Mouse (Mus musculus) kidney, postnatal 14 days (tissue): ENCODE data around the gene Tjp2.
"Not testable (repeated sequence)": the region's sequence is repeated elsewhere in the genome, so short reads cannot be mapped to it uniquely, and the experiment has no call there.

Experiments
- DNase-seq: peaks from one replicate; pipeline ENCODE4 v3.0.0; 2022; ENCODE audit warnings: mixed read lengths

Tjp2 gene

DNA sequence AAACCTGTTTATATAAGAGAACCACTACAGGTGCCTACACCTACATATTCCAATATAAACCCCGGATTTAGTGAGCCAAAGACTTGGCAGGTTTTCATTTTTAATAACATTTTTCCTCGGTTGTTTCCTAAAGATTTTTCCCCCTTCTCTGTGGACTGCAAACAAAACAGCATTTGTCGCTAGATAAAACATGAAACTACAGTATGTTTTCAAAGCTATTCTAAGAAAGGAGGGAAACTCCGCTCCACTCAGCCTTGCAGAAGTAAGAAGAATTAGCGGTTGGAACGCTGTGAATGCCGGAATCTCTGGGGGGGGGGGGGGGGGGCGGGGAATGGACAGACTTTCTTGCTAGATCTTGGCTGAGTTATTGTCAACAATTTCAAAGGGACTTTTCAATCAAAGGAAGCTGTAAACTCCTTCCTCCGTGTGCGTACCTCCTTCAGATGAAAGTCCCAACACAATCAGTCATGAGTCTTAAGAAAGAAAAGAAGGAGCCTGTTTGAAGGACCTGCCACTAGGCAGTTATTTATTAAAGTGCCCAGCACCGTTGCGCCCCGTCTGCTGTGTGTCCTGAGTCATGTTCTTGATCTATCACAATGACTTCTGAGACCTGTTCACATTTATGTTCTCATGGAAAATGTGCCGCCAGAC lies 3.9 kb downstream of the Tjp2 start:
- peak; percentile 28 for DNase-seq

GRCm38 (mm10) chr19:24219011-24219410 lies 5.8 kb downstream of the Tjp2 start:
- DNase-seq: no peak

DNA sequence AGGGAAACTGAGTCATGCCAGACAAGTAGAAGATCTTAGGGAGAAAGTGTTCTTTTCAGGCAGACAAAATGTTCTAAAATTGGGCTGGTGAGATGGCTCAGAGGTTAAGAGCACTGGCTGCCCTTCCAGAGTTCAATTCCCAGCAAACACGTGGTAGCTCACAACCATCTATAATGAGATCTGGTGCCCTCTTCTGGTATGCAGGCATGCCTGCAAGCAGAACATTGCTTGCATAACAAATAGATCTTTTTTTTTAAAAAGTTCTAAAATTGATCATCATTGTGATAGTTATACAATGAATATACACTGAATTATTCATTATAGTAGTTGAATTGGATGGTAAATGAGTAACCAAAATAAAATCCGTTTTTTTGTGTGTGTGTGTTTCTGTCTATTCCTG lies 6.5 kb downstream of the Tjp2 start:
- DNase-seq: no peak

GRCm38 (mm10) chr19:24217851-24218250 lies 7.0 kb downstream of the Tjp2 start:
- no peak for DNase-seq

GRCm38 (mm10) chr19:24216771-24217170 lies 8.1 kb downstream of the Tjp2 start:
- no peak for DNase-seq

DNA sequence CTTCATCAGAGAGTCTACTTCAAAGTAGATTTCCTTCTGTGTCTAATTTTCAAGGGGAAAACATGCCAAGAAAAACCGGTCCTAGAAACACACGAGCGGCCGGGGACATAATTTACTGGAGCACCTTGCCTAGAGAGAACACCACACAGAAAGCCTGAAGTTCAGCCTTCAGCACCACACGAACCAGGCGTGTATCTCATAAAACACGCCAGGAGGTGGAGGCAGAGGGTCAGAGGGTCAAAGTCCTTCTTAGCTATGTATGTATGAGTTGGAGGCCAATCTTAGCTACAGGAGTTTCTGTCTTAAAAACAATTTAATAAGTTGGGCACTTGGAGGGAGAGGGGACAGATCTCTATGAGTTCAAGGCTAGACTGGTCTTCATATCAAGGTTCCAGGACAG lies 9.9 kb downstream of the Tjp2 start:
- peak; percentile 27 for DNase-seq

GRCm38 (mm10) chr19:24213299-24213698 lies 11.5 kb downstream of the Tjp2 start:
- DNase-seq: no peak

DNA sequence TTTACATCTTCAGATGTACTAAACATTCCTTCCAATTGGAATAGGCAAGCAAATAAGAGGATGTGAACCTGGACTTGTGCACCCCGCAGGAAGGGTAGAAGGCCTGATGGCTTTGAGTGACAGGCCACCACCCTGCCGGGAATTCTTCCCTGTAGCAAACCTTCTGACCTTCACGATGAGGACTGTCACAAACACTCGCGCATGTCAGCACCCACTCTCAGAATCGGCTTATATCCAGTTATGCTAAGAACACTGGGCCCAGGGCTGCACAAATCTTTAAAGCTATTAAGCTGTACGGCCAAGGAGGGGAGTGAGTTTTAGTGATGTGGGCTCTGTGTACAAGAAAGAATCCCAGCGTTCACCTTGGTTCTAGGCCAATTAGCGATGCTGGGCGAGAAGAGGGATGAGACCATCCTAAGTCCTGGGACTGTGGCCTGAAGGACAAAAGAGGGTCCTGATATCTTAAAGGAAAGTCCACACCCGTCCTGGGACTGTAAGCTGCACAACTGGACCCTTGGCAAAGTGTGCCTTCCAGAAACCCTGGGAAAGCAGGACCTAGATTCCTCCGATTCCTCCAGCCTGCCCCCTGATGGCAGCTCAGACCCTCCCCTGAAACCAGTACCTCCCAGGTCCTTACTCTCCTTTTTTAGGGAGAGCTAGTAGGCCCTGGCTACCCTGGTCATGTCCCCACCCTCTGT lies 12.1 kb downstream of the Tjp2 start:
- DNase-seq: no peak

- DNase-seq: no peak
Observed at GRCm38 (mm10) chr19:24211168-24211567, 13.7 kb downstream of the Tjp2 start.

GRCm38 (mm10) chr19:24209516-24209915 lies 15.3 kb downstream of the Tjp2 start:
- DNase-seq: no peak

DNA sequence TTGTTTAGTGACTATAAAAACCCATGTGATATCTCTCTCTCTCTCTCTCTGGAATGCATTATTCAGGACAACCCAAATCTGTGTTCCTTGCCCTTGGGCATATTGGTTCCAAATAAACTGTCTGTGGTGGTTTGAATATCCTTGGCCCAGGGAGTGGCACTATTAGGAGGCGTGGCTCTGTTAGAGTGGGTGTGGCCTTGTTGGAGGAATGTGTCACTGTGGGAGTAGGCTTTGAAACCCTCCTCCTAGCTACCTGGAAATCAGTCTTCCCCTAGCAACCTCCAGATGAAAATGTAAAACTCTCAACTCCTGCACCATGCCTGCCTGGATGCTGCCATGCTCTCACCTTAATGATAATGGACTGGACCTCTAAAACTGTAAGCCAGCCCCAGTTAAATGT lies 16.9 kb downstream of the Tjp2 start:
- no peak for DNase-seq

GRCm38 (mm10) chr19:24205001-24205400 lies 19.8 kb downstream of the Tjp2 start:
- no peak for DNase-seq

DNA sequence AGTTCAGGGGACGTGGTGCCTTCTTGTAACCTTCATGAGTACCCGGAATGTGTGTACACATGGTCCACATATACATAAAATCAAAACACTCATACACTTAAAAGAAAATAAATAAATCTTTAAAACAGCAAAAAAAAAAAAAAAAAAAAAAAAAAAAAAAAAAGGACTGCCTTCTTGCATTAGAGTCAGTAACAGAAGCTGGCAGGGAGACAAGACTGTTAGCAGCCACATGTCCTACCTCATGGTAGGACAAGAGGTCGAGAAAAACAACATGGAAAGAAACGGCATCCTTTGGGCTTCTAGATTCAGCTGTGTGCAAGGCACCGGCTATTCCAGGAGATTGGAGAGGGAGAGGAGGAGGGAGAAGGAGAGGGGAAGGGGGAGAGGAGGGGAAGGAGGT lies 23.0 kb downstream of the Tjp2 start:
- no peak for DNase-seq

DNA sequence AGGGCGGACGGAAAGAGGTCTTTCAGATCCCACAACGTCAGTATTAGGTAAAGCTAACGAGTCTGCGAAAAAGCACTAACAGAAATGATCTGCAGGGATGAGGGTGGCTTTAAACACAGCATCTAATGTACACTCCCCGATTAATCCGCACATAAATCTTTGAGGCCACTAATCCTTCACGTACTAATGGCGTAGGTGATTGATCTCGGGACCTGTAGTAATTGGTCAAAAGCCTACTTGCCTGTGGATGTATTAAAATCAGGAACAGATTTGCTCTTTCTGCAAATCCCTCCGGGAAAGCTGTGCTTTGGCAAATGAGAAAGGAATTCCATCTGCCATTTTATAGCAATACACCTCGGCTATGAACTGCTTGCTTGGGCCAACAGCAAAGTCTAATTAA lies 24.3 kb downstream of the Tjp2 start:
- DNase-seq: no peak

DNA sequence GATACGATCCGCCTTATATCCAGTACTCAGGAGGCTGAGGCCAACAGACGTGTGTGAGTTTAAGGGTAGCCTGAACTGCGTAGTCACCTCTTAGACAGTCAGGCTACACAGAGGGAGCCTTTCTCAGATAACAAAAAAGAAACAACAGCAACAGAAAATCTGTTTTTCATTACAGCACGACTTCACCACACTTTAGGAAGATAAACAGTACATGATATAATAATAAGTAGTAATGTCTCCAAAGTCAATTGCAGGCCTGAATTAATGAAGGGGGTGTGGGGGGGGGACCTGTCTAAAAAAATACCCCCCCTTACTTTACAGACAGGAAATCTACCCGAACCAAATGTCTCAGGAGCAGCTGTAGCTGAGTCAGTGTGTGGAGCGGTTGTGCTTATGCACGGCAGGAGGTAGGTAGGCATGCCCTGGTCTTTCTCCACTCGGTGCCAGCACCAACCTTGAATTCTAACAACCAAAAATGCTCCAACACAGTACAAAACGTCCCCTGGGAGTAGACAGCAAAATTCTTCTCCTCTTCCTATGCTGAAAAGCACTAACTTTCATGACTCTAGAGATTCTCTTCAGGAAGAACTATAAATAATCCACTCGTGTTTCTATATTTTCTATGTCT lies 26.0 kb downstream of the Tjp2 start:
- DNase-seq: no peak

GRCm38 (mm10) chr19:24197338-24197737 lies 27.5 kb downstream of the Tjp2 start:
- no peak for DNase-seq

DNA sequence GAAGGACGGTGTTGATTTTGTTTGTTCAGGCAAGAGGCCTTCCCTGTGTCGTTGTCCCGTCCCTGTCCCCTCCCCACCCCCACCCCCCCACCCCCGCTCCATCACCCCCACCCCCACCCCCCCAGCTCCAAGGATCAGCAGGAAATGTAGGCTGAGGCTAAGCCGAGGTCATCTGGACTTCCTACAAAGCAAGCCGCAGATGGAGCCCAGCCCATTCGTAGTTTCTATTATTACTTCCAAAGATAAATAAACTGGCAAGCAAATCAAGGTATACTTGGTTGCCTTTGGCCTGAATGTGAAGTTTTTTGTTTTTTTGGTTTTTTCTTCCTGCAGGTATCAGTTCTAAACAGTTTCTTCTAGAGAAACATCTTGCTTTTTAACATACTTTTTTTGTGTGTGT lies 29.6 kb downstream of the Tjp2 start:
- peak; percentile 17 for DNase-seq

DNA sequence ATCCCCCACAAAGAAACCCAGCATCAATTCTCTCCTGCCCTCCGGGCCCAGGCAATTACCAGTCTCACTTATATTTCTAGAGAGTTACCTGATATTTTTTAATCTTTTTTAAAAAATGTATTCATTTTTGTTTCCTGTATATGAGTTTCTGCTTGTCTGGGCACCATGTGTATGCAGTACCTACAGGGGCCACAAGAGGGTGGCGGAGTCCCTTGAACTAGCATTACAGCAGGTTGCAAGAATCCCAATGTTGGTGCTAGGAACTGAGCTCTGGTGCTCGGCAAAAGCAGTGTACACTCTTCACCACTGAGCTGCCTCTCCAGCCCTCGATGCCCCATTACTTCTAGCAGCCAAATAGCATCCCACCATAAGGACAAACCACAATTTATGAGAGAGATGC lies 30.6 kb downstream of the Tjp2 start:
- no peak for DNase-seq

DNA sequence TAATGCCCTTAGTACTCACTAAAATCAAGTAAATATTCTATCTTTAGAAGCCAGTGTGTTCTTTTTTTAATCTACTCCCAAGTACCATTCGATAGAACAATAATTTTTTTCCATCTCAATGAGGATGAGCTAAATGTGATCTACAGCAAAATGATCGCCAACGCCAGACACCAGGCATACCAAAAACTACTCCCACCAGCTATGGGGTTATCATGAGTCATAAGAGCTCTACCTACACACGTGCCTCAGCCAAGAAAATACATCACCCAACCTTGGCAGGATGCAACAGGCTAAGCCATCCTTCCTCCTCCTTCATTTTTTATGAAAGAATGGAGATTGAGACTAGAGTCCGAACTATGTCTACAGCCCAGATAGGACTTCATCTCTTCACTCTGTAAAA lies 31.9 kb downstream of the Tjp2 start:
- DNase-seq: no peak

DNA sequence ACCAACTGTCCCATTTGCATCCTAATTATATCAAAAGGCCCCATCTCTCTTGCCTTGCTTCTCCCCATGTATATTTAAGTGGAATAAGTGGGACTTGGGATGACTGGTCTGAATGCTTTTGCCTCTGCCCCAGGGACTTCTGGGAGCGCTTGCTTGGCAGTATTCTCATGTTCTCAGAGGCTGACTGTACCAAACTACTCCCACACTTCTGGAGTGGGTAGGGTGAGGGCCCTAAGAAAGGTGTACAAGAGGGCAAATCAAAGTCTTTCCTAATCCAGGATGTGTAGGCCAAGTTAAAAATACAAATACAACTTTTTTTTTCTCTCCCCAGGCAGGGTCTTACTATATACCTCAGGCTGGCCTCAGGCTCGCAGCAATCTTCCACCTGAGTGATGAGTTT lies 37.0 kb downstream of the Tjp2 start:
- DNase-seq: no peak

DNA sequence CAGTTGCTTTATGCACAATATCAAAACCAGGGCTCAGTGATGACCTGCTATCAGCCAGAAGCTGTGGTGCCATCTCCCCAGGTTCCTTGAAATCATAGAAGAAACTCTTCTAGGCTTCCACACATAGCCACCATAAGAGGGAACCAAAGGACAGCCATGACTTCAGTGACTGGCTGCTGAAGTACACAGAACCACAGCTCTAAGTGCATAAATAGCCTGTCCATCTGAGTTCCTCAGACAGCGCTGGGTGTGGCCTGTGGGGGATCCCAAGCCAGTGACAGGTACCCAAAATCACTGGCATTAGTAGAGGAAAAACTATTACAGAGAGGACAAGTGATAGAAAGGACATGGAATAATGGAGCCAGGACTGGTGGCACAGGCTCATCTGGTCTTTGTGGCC lies 37.5 kb downstream of the Tjp2 start:
- not testable (repeated sequence) for DNase-seq

DNA sequence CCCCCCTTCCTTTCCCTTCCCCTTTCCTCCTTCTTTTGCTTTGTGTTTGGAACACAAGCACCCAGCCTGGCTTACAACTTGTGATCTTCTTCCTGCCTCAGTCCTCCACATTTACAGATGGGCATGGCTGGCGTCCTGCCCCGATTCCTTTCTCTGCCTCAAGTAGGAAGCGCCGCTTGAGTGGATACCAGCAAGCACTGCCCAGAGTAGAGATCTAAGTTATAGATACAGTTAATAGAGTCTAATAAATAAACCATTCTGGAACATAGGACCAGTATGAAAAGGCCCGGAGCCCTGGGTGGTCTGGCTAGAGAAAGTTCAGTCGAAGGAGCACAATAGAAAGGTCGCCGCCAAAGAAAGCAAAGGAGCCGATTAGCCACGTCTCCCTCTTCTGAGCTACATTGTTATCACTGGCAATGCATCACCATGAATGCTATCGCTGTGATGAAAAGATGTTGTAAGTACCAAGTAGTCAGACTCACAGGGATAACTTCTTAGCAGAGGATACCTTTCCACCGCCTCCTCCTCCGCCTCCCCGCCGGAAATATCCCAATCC lies 41.1 kb downstream of the Tjp2 start:
- no peak for DNase-seq

- no peak for DNase-seq
Observed at GRCm38 (mm10) chr19:24180415-24180814, 44.4 kb downstream of the Tjp2 start.

- DNase-seq: no peak
Observed at GRCm38 (mm10) chr19:24178086-24178485, 46.7 kb downstream of the Tjp2 start.
